Mouse (Mus musculus): Measurements from ENCODE around the gene Erbb2.

DNA sequence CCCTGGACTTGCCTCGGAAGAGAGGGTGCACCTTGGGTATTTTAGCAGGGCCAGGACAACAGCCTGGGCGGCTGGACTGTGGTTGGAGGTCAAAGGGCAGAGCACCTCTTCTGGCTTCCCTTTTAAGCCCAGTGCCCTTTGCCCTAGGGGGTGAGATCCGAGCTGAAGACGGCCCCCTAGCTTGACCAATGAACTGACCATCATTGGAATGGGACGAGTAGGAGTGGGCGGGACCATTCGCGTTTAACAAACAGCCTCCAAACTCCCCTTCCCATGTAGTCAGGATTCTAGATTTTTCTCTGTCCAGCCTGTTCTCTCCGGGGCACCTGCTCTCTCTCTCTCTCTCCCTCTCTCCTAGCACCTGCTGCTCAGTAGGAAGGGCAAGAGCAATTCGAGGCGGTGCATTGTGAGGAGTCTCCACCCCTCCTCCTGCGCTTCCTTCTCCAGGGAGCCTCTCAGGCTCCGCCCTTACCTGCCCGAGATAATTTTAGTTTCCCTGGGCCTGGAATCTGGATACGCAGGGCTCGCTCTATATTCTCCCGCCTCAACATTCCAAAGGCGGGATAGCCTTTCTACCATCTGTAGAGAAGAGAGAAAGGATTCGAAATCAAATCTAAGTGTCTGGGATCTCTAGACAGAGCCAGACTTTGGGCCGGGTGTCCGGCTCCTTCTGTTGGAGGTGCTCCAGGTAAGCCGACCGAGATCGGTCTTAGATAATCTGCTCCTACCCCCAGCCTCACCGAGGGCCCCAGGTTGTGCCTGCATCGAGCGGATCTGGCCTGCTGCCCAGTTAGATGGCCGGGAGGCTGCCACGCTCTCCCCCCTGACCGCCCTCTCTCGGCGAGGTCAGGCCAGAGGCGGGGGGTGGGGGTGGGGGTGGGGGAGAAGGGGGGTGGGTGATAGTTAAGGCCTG is 34.5 kb downstream of the Erbb2 start:
- TF ChIP-seq CTCF (IDR thresholded peaks at IDR 0.05; ENCODE audit: low read depth) = no peak
- TF ChIP-seq EP300 (optimal IDR thresholded peaks at IDR 0.05) = no peak
